ENCODE assay signal across 24 mouse cellular contexts in the genomic region with DNA sequence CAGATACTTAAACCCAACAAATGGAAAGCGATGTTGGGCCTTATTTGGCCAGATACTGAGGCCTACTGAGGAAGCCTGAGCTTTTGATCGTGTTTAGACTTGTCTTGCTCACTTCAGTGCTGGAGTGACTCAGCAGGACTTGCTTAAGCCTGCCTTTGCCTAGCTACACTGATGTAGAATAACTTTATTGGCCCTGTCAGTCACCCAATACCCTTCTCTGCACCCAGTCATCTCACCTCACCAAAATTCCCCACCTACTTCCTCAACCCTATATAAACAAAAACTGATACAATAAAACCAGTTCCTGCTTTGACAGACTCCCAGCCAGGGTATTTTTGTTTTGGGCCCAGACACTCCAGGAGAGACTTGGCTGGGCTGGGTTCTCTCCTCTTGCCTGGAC. TPM values are rescaled to one million over a fixed set of nuclear protein-coding genes. Genes with fewer than 3 reads are reported as not detected.
DNase-seq lines count a peak whose midpoint lies in the region; ATAC-seq lines count a peak whose summit lies in the region.
"Had no signal": no experiment of that assay in that cellular context is flagged by ENCODE, and none has a peak within 500 bp of the region (broad histone marks: within the 10 kb centered on the region; RNA-seq: fewer than 3 reads in every experiment).

No protein-coding gene starts in this region.

- H3K4me3 ChIP-seq in embryonic facial prominence, embryonic 14.5 days (ENCODE audit: low read depth, low read length) = no peak overlapping the region
- no peak overlapping the region for H3K4me3 ChIP-seq in embryonic facial prominence, embryonic 10.5 days
- no peak overlapping the region for H3K4me3 ChIP-seq in midbrain, embryonic 14.5 days (replicated peaks; ENCODE audit: low read depth, low read length)
- no peak overlapping the region for H3K4me3 ChIP-seq in liver, embryonic 11.5 days (ENCODE audit: low read depth, low read length)
- H3K4me3 ChIP-seq: embryonic facial prominence, embryonic 13.5 days; gastrocnemius, adult 2 months; heart, embryonic 10.5 days; hindbrain, embryonic 12.5 days; hindbrain, embryonic 15.5 days had no signal

- peak; percentile 41 for DNase-seq in embryonic facial prominence, embryonic 14.5 days (ENCODE audit: low spot score)
- DNase-seq in embryonic facial prominence, embryonic 10.5 days (ENCODE audit: low spot score) = no peak
- DNase-seq in urinary bladder, postnatal 36 days (ENCODE audit: low spot score in 2 of 2) = peak; percentile 7 to 9
- DNase-seq in urinary bladder, postnatal 10 days (ENCODE audit: low spot score) = no peak
- peak; percentile 8 for DNase-seq in MEL-GATA-1-ER (ENCODE audit: extremely low read depth, low read depth)
- no peak for DNase-seq in midbrain, embryonic 14.5 days
- DNase-seq in liver, embryonic 11.5 days (ENCODE audit: low spot score) = no peak
- DNase-seq: adrenal gland, adult 2 months; adrenal gland, postnatal 14 days; B cell, adult 2 months; cerebellum, adult 11 months; cerebellum, adult 2 months; cerebellum, adult 9-11 months; cerebellum, postnatal 25 days; forebrain, postnatal 0 days; gastrocnemius, adult 2 months; gastrocnemius, postnatal 14 days; heart, adult 18-20 months had no signal

- H3K9ac ChIP-seq in embryonic facial prominence, embryonic 14.5 days (ENCODE audit: low read depth, low read length) = no peak overlapping the region
- H3K9ac ChIP-seq in midbrain, embryonic 14.5 days (replicated peaks; ENCODE audit: low read length) = no peak overlapping the region
- H3K9ac ChIP-seq in liver, embryonic 11.5 days (ENCODE audit: low read depth, low read length) = no peak overlapping the region
- H3K9ac ChIP-seq: embryonic facial prominence, embryonic 13.5 days; forebrain, postnatal 0 days; hindbrain, embryonic 12.5 days; hindbrain, embryonic 15.5 days had no signal

- no peaks in the 10 kb centered on the region for H3K36me3 ChIP-seq in embryonic facial prominence, embryonic 14.5 days (ENCODE audit: control insufficient read depth, insufficient read depth, low read length)
- H3K36me3 ChIP-seq in embryonic facial prominence, embryonic 10.5 days (replicated peaks) = no peaks in the 10 kb centered on the region
- no peaks in the 10 kb centered on the region for H3K36me3 ChIP-seq in midbrain, embryonic 14.5 days (ENCODE audit: control insufficient read depth, insufficient read depth, low read length)
- no peaks in the 10 kb centered on the region for H3K36me3 ChIP-seq in liver, embryonic 11.5 days (ENCODE audit: control insufficient read depth, insufficient read depth, low read length)
- H3K36me3 ChIP-seq: embryonic facial prominence, embryonic 13.5 days; heart, embryonic 10.5 days; hindbrain, embryonic 12.5 days; hindbrain, embryonic 15.5 days had no signal

- H3K27ac ChIP-seq in embryonic facial prominence, embryonic 14.5 days (replicated peaks; ENCODE audit: low read depth, low read length) = no peak overlapping the region
- H3K27ac ChIP-seq in embryonic facial prominence, embryonic 10.5 days (replicated peaks) = no peak overlapping the region
- H3K27ac ChIP-seq in midbrain, embryonic 14.5 days (replicated peaks; ENCODE audit: low read depth, low read length) = no peak overlapping the region
- H3K27ac ChIP-seq in liver, embryonic 11.5 days (ENCODE audit: low read depth, low read length) = no peak overlapping the region
- H3K27ac ChIP-seq: embryonic facial prominence, embryonic 13.5 days; gastrocnemius, adult 2 months; heart, embryonic 10.5 days; hindbrain, embryonic 12.5 days; hindbrain, embryonic 15.5 days had no signal

- ATAC-seq in embryonic facial prominence, embryonic 14.5 days (ENCODE audit: low read depth) = peak; percentile 53; the same call in 1 of the 2 replicates
- ATAC-seq in midbrain, embryonic 14.5 days (ENCODE audit: low FRiP score, low TSS enrichment) = no peak
- no peak for ATAC-seq in liver, embryonic 11.5 days (replicated peaks; ENCODE audit: low FRiP score)
- ATAC-seq: forebrain, embryonic 14.5 days; forebrain, postnatal 0 days had no signal

- WGBS in embryonic facial prominence, embryonic 14.5 days = 43% methylated on average over 2 of the region's 2 CpGs
- 58% methylated on average over 2 of the region's 2 CpGs for WGBS in embryonic facial prominence, embryonic 10.5 days
- 63% methylated on average over 2 of the region's 2 CpGs for WGBS in midbrain, embryonic 14.5 days
- 61% methylated on average over 2 of the region's 2 CpGs for WGBS in liver, embryonic 11.5 days

- no peak overlapping the region for H3K4me2 ChIP-seq in embryonic facial prominence, embryonic 14.5 days (ENCODE audit: low read depth, low read length)
- H3K4me2 ChIP-seq in midbrain, embryonic 14.5 days (ENCODE audit: low read length) = no peak overlapping the region
- no peak overlapping the region for H3K4me2 ChIP-seq in liver, embryonic 11.5 days
- H3K4me2 ChIP-seq: embryonic facial prominence, embryonic 13.5 days; hindbrain, embryonic 12.5 days; hindbrain, embryonic 15.5 days had no signal

- H3K9me3 ChIP-seq in embryonic facial prominence, embryonic 14.5 days (ENCODE audit: control insufficient read depth, low read length) = no peaks in the 10 kb centered on the region
- H3K9me3 ChIP-seq in embryonic facial prominence, embryonic 10.5 days = no peaks in the 10 kb centered on the region
- H3K9me3 ChIP-seq in midbrain, embryonic 14.5 days (ENCODE audit: control insufficient read depth, low read length) = no peaks in the 10 kb centered on the region
- no peaks in the 10 kb centered on the region for H3K9me3 ChIP-seq in liver, embryonic 11.5 days (ENCODE audit: control insufficient read depth, low read length)
- H3K9me3 ChIP-seq: embryonic facial prominence, embryonic 13.5 days; heart, embryonic 10.5 days; hindbrain, embryonic 12.5 days; hindbrain, embryonic 15.5 days had no signal

- H3K4me1 ChIP-seq in embryonic facial prominence, embryonic 14.5 days (ENCODE audit: control insufficient read depth, insufficient read depth, low read length) = no peaks in the 10 kb centered on the region
- no peaks in the 10 kb centered on the region for H3K4me1 ChIP-seq in embryonic facial prominence, embryonic 10.5 days
- H3K4me1 ChIP-seq in midbrain, embryonic 14.5 days (ENCODE audit: control insufficient read depth, insufficient read depth, low read length) = no peaks in the 10 kb centered on the region
- H3K4me1 ChIP-seq in liver, embryonic 11.5 days (replicated peaks; ENCODE audit: control insufficient read depth, insufficient read depth, low read length) = no peaks in the 10 kb centered on the region
- H3K4me1 ChIP-seq: embryonic facial prominence, embryonic 13.5 days; heart, embryonic 10.5 days; hindbrain, embryonic 12.5 days; hindbrain, embryonic 15.5 days had no signal

- no peaks in the 10 kb centered on the region for H3K27me3 ChIP-seq in embryonic facial prominence, embryonic 14.5 days (replicated peaks; ENCODE audit: control insufficient read depth, insufficient read depth, low read length)
- no peaks in the 10 kb centered on the region for H3K27me3 ChIP-seq in embryonic facial prominence, embryonic 10.5 days (replicated peaks; ENCODE audit: low read depth, poor library complexity, severe bottlenecking)
- no peaks in the 10 kb centered on the region for H3K27me3 ChIP-seq in midbrain, embryonic 14.5 days (ENCODE audit: control insufficient read depth, insufficient read depth, low read length)
- no peaks in the 10 kb centered on the region for H3K27me3 ChIP-seq in liver, embryonic 11.5 days (replicated peaks; ENCODE audit: control insufficient read depth, insufficient read depth, low read length)
- H3K27me3 ChIP-seq: embryonic facial prominence, embryonic 13.5 days; hindbrain, embryonic 12.5 days; hindbrain, embryonic 15.5 days had no signal

RNA-seq across cellular contexts. Expression of gene Cdh12, which starts 12.7 kb away (rescaled TPM):
- polyA plus RNA-seq in embryonic facial prominence, embryonic 14.5 days (2014; fragmentation: Nextera tagmentation; extraction: Ambion mirVana) = 0.71 and 1.1 TPM in 2 replicates
- 0.11 and 0.21 TPM in 2 replicates for polyA plus RNA-seq in embryonic facial prominence, embryonic 10.5 days (2016; fragmentation: Nextera tagmentation; extraction: Ambion mirVana)
- 6.8 and 9.5 TPM in 2 replicates for polyA plus RNA-seq in midbrain, embryonic 14.5 days (2014; fragmentation: Nextera tagmentation; extraction: Ambion mirVana)
- 0.06 and 0.10 TPM in 2 replicates for polyA plus RNA-seq in liver, embryonic 11.5 days (2014; fragmentation: Nextera tagmentation; extraction: Ambion mirVana)
- polyA plus RNA-seq: adrenal gland, adult 2 months; gonadal fat pad, adult 2 months had no signal

Comparison
In these comparisons a context has a peak if more than half of its experiments do, and no peak if none do; other contexts are left out.
1. DNase-seq: peak in embryonic facial prominence, embryonic 14.5 days (single experiment), urinary bladder, postnatal 36 days (2 of 2) and MEL-GATA-1-ER (single experiment); none in embryonic facial prominence, embryonic 10.5 days (single experiment), urinary bladder, postnatal 10 days (single experiment), midbrain, embryonic 14.5 days (single experiment) and liver, embryonic 11.5 days (single experiment).